Mouse (Mus musculus): ENCODE results near the gene Cplx3.

Cplx3 gene

GRCm38 (mm10) chr9:57598851-57599563 lies 7.1 kb downstream of the Cplx3 start:
- no peak for DNase-seq

- DNase-seq = no peak
These were observed 8.1 kb downstream of the Cplx3 start for GRCm38 (mm10) chr9:57597929-57598382.

DNA sequence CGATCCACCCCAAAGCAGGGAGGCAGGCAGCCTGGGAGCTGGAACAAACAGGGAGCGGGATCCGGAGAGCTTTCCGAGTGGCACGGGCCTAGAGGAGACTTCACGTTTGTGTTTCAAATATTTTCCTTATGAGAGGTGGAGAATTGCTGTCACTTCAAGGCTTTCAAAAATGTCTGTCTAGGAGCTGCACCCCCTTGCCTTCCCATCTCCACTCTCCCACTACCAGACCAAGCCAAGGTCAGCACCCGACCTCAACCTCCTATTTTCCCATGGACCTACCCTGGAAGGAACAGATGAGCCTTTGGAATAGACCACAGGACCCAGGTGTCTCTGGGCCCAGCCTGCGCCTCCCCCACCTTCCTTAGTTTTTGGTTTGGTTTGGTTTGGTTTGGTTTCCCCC lies 8.8 kb downstream of the Cplx3 start:
- DNase-seq = no peak

- no peak for DNase-seq
These were observed 11.9 kb downstream of the Cplx3 start for GRCm38 (mm10) chr9:57594174-57594509.

- no peak for DNase-seq
These were observed 12.5 kb downstream of the Cplx3 start for GRCm38 (mm10) chr9:57593454-57594173.

GRCm38 (mm10) chr9:57590726-57591125 lies 15.4 kb downstream of the Cplx3 start:
- no peak for DNase-seq

DNA sequence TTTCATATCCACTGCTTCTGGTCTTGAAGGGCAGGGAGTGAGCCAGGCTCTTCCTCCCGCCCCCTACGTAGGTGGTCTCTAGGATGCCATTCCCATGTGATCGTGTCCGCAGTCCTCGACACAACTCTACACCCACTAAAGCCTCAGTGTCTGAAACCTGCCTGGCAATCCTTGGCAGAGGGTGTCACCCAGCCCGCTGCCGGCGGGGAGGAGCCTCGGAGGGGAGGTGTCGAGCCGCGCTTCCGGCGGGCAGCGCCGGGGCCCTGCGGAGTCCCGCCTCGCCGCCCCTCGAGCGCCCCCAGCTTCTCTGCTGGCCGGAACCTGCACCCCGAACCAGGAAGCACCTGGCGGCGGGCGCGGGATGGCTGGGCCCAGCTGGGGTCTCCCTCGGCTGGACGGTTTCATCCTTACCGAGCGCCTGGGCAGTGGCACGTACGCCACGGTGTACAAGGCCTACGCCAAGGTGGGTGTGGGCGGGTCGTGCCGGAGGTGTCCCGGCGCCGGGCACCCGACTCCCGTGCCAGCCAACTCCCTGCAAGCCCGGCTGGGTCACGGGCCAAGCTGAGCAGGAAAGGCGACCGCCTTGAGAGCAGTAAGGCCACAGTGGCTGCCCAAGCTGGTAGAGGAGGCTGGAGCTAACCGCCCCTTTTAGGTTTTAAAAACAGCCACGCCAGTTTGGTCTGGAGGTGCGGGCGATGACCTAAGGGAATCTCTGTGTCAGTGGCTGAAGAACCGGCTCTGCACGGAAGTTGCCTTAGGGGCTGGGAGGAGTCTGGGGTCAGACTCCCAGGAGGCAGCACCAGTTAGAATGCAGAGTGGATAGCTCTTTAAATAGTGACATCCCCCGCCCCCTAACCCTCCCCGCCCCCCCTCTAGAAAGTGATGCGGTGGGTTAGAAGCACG lies 16.6 kb downstream of the Cplx3 start, which contains the start of gene Ulk3:
TSS of gene Ulk3 (plus strand) at position 229 of the 903 bp plus-strand sequence.
- peak; percentile 86 for DNase-seq

DNA sequence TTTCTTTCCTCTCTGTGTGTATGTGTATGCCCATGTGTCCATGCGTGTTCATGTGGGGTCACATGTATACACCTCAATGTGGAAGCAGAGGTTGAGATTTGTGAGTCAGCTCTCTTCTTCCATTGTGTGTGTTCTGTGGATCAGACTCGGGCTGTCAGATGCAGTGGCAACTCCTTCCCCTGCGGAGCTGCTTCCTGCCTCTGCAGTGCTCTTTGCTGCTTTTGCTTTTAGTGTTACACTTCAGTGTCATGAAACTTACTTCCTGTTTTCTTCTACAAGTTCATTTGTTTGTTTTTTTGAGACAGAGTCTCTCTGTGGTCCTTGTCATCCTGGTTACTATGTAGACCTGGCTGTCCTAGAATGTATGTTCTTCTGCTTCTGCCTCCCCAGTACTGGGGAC lies 21.1 kb downstream of the Cplx3 start:
- no peak for DNase-seq

GRCm38 (mm10) chr9:57577144-57577849 lies 28.8 kb downstream of the Cplx3 start:
- peak; percentile 53 for DNase-seq

- no peak for DNase-seq
These were observed 30.5 kb downstream of the Cplx3 start for GRCm38 (mm10) chr9:57575577-57575976.

DNA sequence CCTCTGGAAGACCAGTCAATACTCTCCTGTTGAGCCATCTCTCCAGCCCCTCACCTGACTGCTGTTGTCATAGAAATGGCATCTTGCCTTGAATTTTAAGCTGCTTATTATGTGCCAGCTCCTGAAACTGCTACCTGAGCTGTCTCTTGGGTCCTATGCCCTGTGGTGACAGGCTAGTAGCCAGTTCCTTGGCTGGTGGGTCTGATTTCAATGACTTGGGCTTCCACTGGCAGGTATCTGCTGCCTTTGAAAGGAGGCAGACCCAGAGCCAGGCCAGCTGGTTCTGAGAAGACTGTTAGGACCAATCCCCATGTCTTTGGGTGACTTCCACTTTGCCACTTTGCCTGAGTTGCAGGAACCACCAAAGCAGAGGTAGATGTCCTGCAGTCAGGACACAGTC lies 31.7 kb downstream of the Cplx3 start:
- no peak for DNase-seq

DNA sequence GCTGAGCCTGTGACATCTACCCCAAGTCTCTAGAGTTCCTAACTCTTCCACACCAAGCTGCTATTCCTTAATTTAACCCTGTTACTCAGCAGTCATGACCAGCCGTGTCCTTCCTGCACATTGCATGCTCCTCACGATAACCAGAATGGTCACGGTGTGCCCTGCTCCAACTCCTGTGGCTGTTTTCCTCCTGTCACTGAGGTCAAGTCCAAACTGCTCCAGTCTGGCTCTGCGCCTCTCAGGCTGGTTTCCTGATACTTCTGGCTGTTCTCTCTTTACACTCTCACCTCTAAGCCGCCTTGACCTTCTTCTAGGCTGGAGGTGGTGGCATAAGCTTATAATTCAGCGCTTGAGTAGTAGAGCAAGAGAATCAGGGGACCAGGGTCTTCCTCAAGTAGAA lies 37.6 kb downstream of the Cplx3 start:
- DNase-seq = no peak

DNA sequence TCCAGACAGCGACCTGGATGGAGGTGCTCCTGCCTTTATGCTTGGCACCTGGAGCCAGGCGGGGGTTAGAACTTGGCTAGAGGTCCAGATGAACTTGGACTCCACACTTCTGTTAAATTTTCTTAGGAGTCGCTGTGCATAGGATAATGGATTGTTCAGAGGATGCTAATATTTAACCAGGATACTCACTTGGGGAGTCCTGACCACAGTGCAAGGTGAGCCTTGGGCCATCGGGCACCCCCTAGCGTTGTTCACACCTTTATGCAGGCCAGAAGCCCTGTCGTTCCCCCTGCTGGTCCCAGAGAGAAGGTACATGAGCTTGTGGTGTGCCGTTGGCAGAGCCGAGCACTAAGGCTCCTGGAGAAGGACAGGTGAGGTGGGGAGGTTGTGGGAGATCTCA lies 39.2 kb downstream of the Cplx3 start:
- no peak for DNase-seq

DNA sequence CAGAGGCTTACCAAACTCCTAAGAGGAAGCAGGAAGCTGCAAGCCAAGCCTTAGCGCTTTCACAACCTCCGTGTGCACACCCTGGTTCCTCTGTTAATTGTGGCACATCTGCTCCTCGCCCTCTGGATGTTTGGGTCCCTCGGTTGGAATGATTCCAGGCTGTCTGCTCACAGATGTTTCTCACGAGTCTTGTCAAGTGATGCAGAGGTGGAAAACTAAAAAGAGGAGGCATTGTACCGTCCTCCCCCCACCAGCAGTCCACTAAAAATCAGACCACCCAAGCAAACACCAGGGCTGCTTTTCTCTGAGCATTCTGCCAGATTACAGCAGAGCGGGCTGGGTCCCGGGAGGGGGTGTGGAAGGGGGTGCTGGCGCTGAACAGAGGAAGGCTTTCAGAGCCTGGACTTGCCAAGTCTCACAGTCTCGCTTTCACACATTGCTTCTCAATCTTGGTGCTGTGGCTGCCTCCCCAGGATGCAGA lies 40.3 kb downstream of the Cplx3 start:
- DNase-seq = peak; percentile 66

DNA sequence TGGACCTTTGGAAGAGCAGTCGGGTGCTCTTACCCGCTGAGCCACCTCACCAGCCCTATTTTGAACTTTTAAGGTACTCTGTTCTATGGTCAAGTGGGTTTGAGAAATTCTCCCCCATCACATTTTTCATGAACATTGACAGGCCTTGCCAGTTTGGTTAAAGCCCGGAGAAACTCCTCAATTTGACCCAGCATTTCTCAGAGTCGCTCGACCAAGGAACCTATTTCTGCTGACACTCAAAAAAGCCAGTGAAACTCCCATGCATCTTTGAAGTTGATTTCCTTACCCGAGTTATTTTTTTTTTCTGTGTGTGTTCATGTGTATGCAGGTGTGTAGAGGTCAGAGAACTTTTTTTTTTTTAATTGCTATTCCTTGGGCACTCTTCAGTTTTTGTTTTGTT lies 41.5 kb downstream of the Cplx3 start:
- no peak for DNase-seq

GRCm38 (mm10) chr9:57562896-57563372 lies 43.1 kb downstream of the Cplx3 start:
- peak; percentile 46 for DNase-seq

- peak; percentile 41 for DNase-seq
These were observed 44.4 kb downstream of the Cplx3 start for GRCm38 (mm10) chr9:57561711-57562099.

DNA sequence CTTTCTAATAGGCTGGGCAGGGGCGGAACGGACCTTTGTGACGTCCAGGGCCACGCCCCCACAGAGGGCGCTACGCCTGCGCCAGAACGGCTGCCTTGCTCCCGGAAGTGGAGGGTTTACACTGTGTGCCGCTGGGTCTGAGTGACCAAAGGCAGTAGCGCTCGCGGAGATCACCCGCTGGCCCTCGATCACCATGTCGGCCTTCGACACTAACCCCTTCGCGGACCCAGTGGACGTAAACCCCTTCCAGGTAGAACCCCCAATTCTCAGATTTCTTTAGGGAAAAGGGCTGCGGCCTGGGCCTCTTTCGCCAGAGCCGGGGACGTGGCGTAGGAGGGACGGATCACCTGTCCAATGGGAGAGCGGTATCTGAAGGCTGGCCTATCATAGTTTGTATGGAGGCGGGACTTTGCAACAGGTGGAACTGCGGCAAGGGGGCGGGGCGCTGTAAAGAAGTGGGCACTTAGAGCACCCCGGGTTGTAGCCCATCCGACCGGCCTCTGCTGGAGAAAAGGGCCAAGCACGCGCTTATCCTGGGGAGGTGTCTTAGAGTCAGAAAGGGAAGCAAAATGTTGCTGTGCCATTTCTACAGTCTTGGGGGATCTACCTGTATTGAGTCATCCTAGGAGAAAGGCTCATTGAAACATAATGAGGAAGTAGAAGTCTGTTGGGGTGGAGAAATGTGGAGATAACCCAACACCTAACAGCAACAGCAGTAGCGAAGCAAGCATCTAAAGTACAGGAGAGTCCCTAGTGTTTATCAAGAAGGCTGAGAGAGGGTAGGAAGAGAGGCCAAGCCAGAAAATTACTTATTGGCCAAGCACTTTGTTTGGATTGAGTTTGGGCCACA lies 45.0 kb downstream of the Cplx3 start, which contains the start of gene Scamp2:
TSS of gene Scamp2 (plus strand) at position 83 of the 850 bp plus-strand sequence.
- peak; percentile 96 for DNase-seq

- no peak for DNase-seq
These were observed 45.8 kb downstream of the Cplx3 start for GRCm38 (mm10) chr9:57560263-57560662.

GRCm38 (mm10) chr9:57559568-57559967 lies 46.5 kb downstream of the Cplx3 start:
- no peak for DNase-seq

- no peak for DNase-seq
These were observed 47.5 kb downstream of the Cplx3 start for GRCm38 (mm10) chr9:57558625-57559024.
